Mouse (Mus musculus) small intestine, adult 2 months (tissue): ENCODE data around the gene Cd9.

Experiments
- CTCF ChIP-seq: fragments of 200-500 bp; IDR thresholded peaks from 2 replicates; pipeline ENCODE4 v1.5.1; 2012; ENCODE audit warnings: low read depth, mild to moderate bottlenecking, control low read depth, inconsistent platforms, low read length, moderate library complexity, mixed read lengths; ENCODE audit not compliant: insufficient replicate concordance, insufficient read length; ENCODE audit errors: extremely low read depth
- POLR2A ChIP-seq: fragments of 200-500 bp; IDR thresholded peaks from 2 replicates; pipeline ENCODE4 v1.6.1; 2012; ENCODE audit warnings: low read depth, mild to moderate bottlenecking, control low read depth, inconsistent platforms, low read length, moderate library complexity

- TF ChIP-seq CTCF (no peak), POLR2A (no peak)
These were observed 16.2 kb downstream of the Cd9 start for GRCm38 (mm10) chr6:125478135-125479128.
